In the genomic region with DNA sequence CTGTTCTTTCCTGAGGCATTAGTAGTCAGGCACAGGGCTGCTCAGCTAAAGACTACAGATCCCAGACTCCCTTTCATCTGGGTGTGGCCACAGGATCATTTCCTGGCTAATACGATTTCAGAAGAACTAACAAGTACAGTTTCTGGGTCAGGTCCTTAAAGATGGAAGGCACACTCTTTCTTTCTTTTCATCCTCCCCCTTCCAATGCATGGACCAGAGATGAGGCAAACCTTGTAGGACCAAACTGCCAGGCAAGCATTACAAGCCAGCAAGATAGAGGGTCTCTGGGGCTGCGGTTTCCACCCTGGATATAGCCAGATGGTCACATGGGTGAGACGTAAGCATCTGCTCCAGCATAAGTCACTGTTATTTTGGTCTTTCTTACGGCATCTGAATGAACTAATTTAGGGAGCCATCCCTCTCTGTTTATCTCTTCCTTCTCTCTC, we compare ENCODE assay signal across 8 mouse cellular contexts. TPM values are rescaled to one million over a fixed set of nuclear protein-coding genes. Genes with fewer than 3 reads are reported as not detected.
DNase-seq lines count a peak whose midpoint lies in the region; ATAC-seq and TF ChIP-seq lines count a peak whose summit lies in the region.

No protein-coding gene starts in this region.

- TF ChIP-seq POLR2A in cerebellum, adult 2 months (IDR thresholded peaks at IDR 0.05; ENCODE audit: borderline replicate concordance, insufficient read depth, low read length): peak; percentile 19; the same call in 1 of the 2 replicates

- no peaks in the 10 kb centered on the region for H3K36me3 ChIP-seq in midbrain, embryonic 11.5 days (ENCODE audit: control insufficient read depth, insufficient read depth, low read length)
- H3K36me3 ChIP-seq in midbrain, embryonic 10.5 days: peaks cover 3% of the 10 kb centered on the region; the same call in 1 of the 2 replicates
- H3K36me3 ChIP-seq in hindbrain, embryonic 15.5 days: no peaks in the 10 kb centered on the region
- no peaks in the 10 kb centered on the region for H3K36me3 ChIP-seq in stomach, embryonic 15.5 days

- H3K9me3 ChIP-seq in midbrain, embryonic 11.5 days (ENCODE audit: control insufficient read depth, low read length): no peaks in the 10 kb centered on the region
- H3K9me3 ChIP-seq in midbrain, embryonic 10.5 days (replicated peaks): no peaks in the 10 kb centered on the region
- no peaks in the 10 kb centered on the region for H3K9me3 ChIP-seq in hindbrain, embryonic 15.5 days
- no peaks in the 10 kb centered on the region for H3K9me3 ChIP-seq in stomach, embryonic 15.5 days

- DNase-seq in cerebellum, adult 2 months: peak in 1 of 2 experiments; percentile 67
- no peak for DNase-seq in cerebellum, postnatal 4 days (ENCODE audit: low spot score in 2 of 2)
- DNase-seq in midbrain, embryonic 11.5 days (ENCODE audit: low spot score, missing footprints): peak; percentile 47
- no peak for DNase-seq in midbrain, embryonic 10.5 days (ENCODE audit: low spot score)
- no peak for DNase-seq in thymus, postnatal 25 days
- DNase-seq in kidney, postnatal 25 days: no peak

- H3K4me1 ChIP-seq in cerebellum, adult 2 months (ENCODE audit: control insufficient read depth, insufficient read depth, low read length): peaks cover 29% of the 10 kb centered on the region
- H3K4me1 ChIP-seq in midbrain, embryonic 11.5 days (ENCODE audit: control insufficient read depth, insufficient read depth, low read length): no peaks in the 10 kb centered on the region
- peaks cover 25% of the 10 kb centered on the region for H3K4me1 ChIP-seq in midbrain, embryonic 10.5 days
- H3K4me1 ChIP-seq in hindbrain, embryonic 15.5 days (replicated peaks): peaks cover 41% of the 10 kb centered on the region
- H3K4me1 ChIP-seq in stomach, embryonic 15.5 days: peaks cover 29% of the 10 kb centered on the region

- no peak overlapping the region for H3K4me2 ChIP-seq in midbrain, embryonic 11.5 days
- H3K4me2 ChIP-seq in hindbrain, embryonic 15.5 days: peak overlapping the region; percentile 36
- 0 out of 2 replicates have a peak overlapping the region, but pooled peaks have one; percentile 9 for H3K4me2 ChIP-seq in stomach, embryonic 15.5 days

- ATAC-seq in midbrain, embryonic 11.5 days (ENCODE audit: low FRiP score): no peak
- no peak for ATAC-seq in hindbrain, embryonic 15.5 days (ENCODE audit: low FRiP score, low read depth)
- ATAC-seq in stomach, embryonic 15.5 days (ENCODE audit: insufficient read depth, low FRiP score, low read depth): no peak

- peak overlapping the region; percentile 58 for H3K4me3 ChIP-seq in cerebellum, adult 2 months (replicated peaks; ENCODE audit: insufficient read depth, low read depth, low read length)
- no peak overlapping the region for H3K4me3 ChIP-seq in midbrain, embryonic 11.5 days (ENCODE audit: low read depth, low read length)
- no peak overlapping the region for H3K4me3 ChIP-seq in midbrain, embryonic 10.5 days
- no peak overlapping the region for H3K4me3 ChIP-seq in hindbrain, embryonic 15.5 days
- no peak overlapping the region for H3K4me3 ChIP-seq in stomach, embryonic 15.5 days (replicated peaks)

- TF ChIP-seq CTCF in cerebellum, adult 2 months (IDR thresholded peaks at IDR 0.05; ENCODE audit: borderline replicate concordance, insufficient read depth, low read depth, low read length): no peak

- 33% methylated on average over 4 of the region's 4 CpGs for whole genome bisulfite sequencing in cerebellum, adult 2 months
- 83% methylated on average over 4 of the region's 4 CpGs for WGBS in midbrain, embryonic 11.5 days
- WGBS in midbrain, embryonic 10.5 days: 83% methylated on average over 4 of the region's 4 CpGs
- WGBS in hindbrain, embryonic 15.5 days: 50% methylated on average over 4 of the region's 4 CpGs
- WGBS in stomach, embryonic 15.5 days: 52% methylated on average over 4 of the region's 4 CpGs

- H3K9ac ChIP-seq in midbrain, embryonic 11.5 days (ENCODE audit: low read length): no peak overlapping the region
- 0 out of 2 replicates have a peak overlapping the region, but pooled peaks have one; percentile 8 for H3K9ac ChIP-seq in hindbrain, embryonic 15.5 days
- no peak overlapping the region for H3K9ac ChIP-seq in stomach, embryonic 15.5 days

- H3K27ac ChIP-seq in cerebellum, adult 2 months (ENCODE audit: insufficient read depth, low read length): 0 out of 2 replicates have a peak overlapping the region, but pooled peaks have one; percentile 55
- H3K27ac ChIP-seq in midbrain, embryonic 11.5 days (ENCODE audit: low read depth, low read length): no peak overlapping the region
- no peak overlapping the region for H3K27ac ChIP-seq in midbrain, embryonic 10.5 days (replicated peaks)
- peak overlapping the region; percentile 34; the same call in 1 of the 2 replicates for H3K27ac ChIP-seq in hindbrain, embryonic 15.5 days (replicated peaks)
- H3K27ac ChIP-seq in stomach, embryonic 15.5 days: no peak overlapping the region

- H3K27me3 ChIP-seq in cerebellum, adult 2 months (ENCODE audit: control insufficient read depth, insufficient read depth, low read length): no peaks in the 10 kb centered on the region
- no peaks in the 10 kb centered on the region for H3K27me3 ChIP-seq in midbrain, embryonic 11.5 days (ENCODE audit: control insufficient read depth, insufficient read depth, low read length)
- no peaks in the 10 kb centered on the region for H3K27me3 ChIP-seq in midbrain, embryonic 10.5 days (ENCODE audit: low read depth, poor library complexity, severe bottlenecking)
- H3K27me3 ChIP-seq in hindbrain, embryonic 15.5 days: no peaks in the 10 kb centered on the region
- H3K27me3 ChIP-seq in stomach, embryonic 15.5 days (replicated peaks): no peaks in the 10 kb centered on the region

RNA-seq across cellular contexts. Expression of gene Cd276, which starts 10.3 kb away (rescaled TPM):
- polyA plus RNA-seq in cerebellum, adult 2 months (2012; rRNA removed): 6.4 and 6.9 TPM in 2 replicates
- polyA plus RNA-seq in midbrain, embryonic 11.5 days (2014; fragmentation: Nextera tagmentation; extraction: Ambion mirVana): 22.5 and 23.8 TPM in 2 replicates
- 24.5 and 26.0 TPM in 2 replicates for polyA plus RNA-seq in midbrain, embryonic 10.5 days (2016; fragmentation: Nextera tagmentation; extraction: Ambion mirVana)
- polyA plus RNA-seq in hindbrain, embryonic 15.5 days (2015; fragmentation: Nextera tagmentation; extraction: Ambion mirVana): 29.9 and 33.8 TPM in 2 replicates
- 28.7 and 32.5 TPM in 2 replicates for polyA plus RNA-seq in stomach, embryonic 15.5 days (2015; fragmentation: Nextera tagmentation; extraction: Ambion mirVana)

RNA-seq across cellular contexts. Expression of gene Nptn, which starts 37.1 kb away (rescaled TPM):
- 1,284 and 1,476 TPM in 2 replicates for polyA plus RNA-seq in cerebellum, adult 2 months (2012; rRNA removed)
- polyA plus RNA-seq in midbrain, embryonic 11.5 days (2014; fragmentation: Nextera tagmentation; extraction: Ambion mirVana): 60.7 and 66.1 TPM in 2 replicates
- 52.5 and 55.2 TPM in 2 replicates for polyA plus RNA-seq in midbrain, embryonic 10.5 days (2016; fragmentation: Nextera tagmentation; extraction: Ambion mirVana)
- polyA plus RNA-seq in hindbrain, embryonic 15.5 days (2015; fragmentation: Nextera tagmentation; extraction: Ambion mirVana): 185 and 190 TPM in 2 replicates
- 134 and 140 TPM in 2 replicates for polyA plus RNA-seq in stomach, embryonic 15.5 days (2015; fragmentation: Nextera tagmentation; extraction: Ambion mirVana)

RNA-seq across cellular contexts. Expression of gene Insyn1, which starts 56.5 kb away (rescaled TPM):
- 147 and 149 TPM in 2 replicates for polyA plus RNA-seq in cerebellum, adult 2 months (2012; rRNA removed)
- 1.4 and 1.8 TPM in 2 replicates for polyA plus RNA-seq in midbrain, embryonic 11.5 days (2014; fragmentation: Nextera tagmentation; extraction: Ambion mirVana)
- 0.54 and 1.1 TPM in 2 replicates for polyA plus RNA-seq in midbrain, embryonic 10.5 days (2016; fragmentation: Nextera tagmentation; extraction: Ambion mirVana)
- 12.9 and 14.5 TPM in 2 replicates for polyA plus RNA-seq in hindbrain, embryonic 15.5 days (2015; fragmentation: Nextera tagmentation; extraction: Ambion mirVana)
- 1.2 and 1.5 TPM in 2 replicates for polyA plus RNA-seq in stomach, embryonic 15.5 days (2015; fragmentation: Nextera tagmentation; extraction: Ambion mirVana)

Comparison
In these comparisons a context has a peak if more than half of its experiments do, and no peak if none do; other contexts are left out.
1. H3K27ac ChIP-seq: peak in cerebellum, adult 2 months (single experiment) and hindbrain, embryonic 15.5 days (single experiment); none in midbrain, embryonic 11.5 days (single experiment), midbrain, embryonic 10.5 days (single experiment) and stomach, embryonic 15.5 days (single experiment).